Mouse (Mus musculus): ENCODE data around the gene Nkd2.

GRCm38 (mm10) chr13:73839740-73840139 is 7.7 kb downstream of the Nkd2 start:
- no peak for TF ChIP-seq CTCF (conservative IDR thresholded peaks at IDR 0.05; ENCODE audit: insufficient read depth, insufficient read length, low read depth, low read length)
- TF ChIP-seq POLR2A (IDR thresholded peaks at IDR 0.05; ENCODE audit: low read depth, low read length) = no peak

Measured in kidney, adult 2 months (tissue).